Mouse (Mus musculus): ENCODE measurements around the gene Rbfox3. TPM values are rescaled to one million over a fixed set of nuclear protein-coding genes. Genes with fewer than 3 reads are reported as not detected.

The Rbfox3 gene
- polyA plus RNA-seq, 1 experiment, result not detected

GRCm38 (mm10) chr11:118685397-118685796, 226.0 kb downstream of the Rbfox3 start:
- Histone ChIP-seq H3K4me3 (ENCODE audit: insufficient read depth, low read length) (no peak overlapping the region), H3K4me1 (ENCODE audit: control insufficient read depth, insufficient read depth, low read length) (no peaks in the 10 kb centered on the region), H3K27ac (ENCODE audit: insufficient read depth, low read depth, low read length) (no peak overlapping the region)
- TF ChIP-seq CTCF (IDR thresholded peaks at IDR 0.05; ENCODE audit: low read depth, low read length) (no peak), POLR2A (IDR thresholded peaks at IDR 0.05; ENCODE audit: borderline replicate concordance, low read depth, low read length) (no peak)

GRCm38 (mm10) chr11:118684665-118685064, 226.7 kb downstream of the Rbfox3 start:
- H3K4me3 ChIP-seq (ENCODE audit: insufficient read depth, low read length), result no peak overlapping the region
- TF ChIP-seq CTCF (IDR thresholded peaks at IDR 0.05; ENCODE audit: low read depth, low read length) (no peak), POLR2A (IDR thresholded peaks at IDR 0.05; ENCODE audit: borderline replicate concordance, low read depth, low read length) (no peak)
- no peak overlapping the region for H3K27ac ChIP-seq (ENCODE audit: insufficient read depth, low read depth, low read length)
- no peaks in the 10 kb centered on the region for H3K4me1 ChIP-seq (ENCODE audit: control insufficient read depth, insufficient read depth, low read length)

GRCm38 (mm10) chr11:118680699-118681098, 230.7 kb downstream of the Rbfox3 start:
- H3K4me1 ChIP-seq (ENCODE audit: control insufficient read depth, insufficient read depth, low read length), result no peaks in the 10 kb centered on the region
- no peak overlapping the region for H3K4me3 ChIP-seq (ENCODE audit: insufficient read depth, low read length)
- no peak overlapping the region for H3K27ac ChIP-seq (ENCODE audit: insufficient read depth, low read depth, low read length)
- TF ChIP-seq CTCF (IDR thresholded peaks at IDR 0.05; ENCODE audit: low read depth, low read length) (no peak), POLR2A (IDR thresholded peaks at IDR 0.05; ENCODE audit: borderline replicate concordance, low read depth, low read length) (no peak)

GRCm38 (mm10) chr11:118679736-118680410, 231.5 kb downstream of the Rbfox3 start:
- Histone ChIP-seq H3K27ac (ENCODE audit: insufficient read depth, low read depth, low read length) (no peak overlapping the region), H3K4me1 (ENCODE audit: control insufficient read depth, insufficient read depth, low read length) (no peaks in the 10 kb centered on the region), H3K4me3 (ENCODE audit: insufficient read depth, low read length) (no peak overlapping the region)
- TF ChIP-seq POLR2A (IDR thresholded peaks at IDR 0.05; ENCODE audit: borderline replicate concordance, low read depth, low read length) (no peak), CTCF (IDR thresholded peaks at IDR 0.05; ENCODE audit: low read depth, low read length) (no peak)

GRCm38 (mm10) chr11:118678515-118679104, 232.8 kb downstream of the Rbfox3 start:
- TF ChIP-seq POLR2A (IDR thresholded peaks at IDR 0.05; ENCODE audit: borderline replicate concordance, low read depth, low read length), result no peak
- no peak for TF ChIP-seq CTCF (IDR thresholded peaks at IDR 0.05; ENCODE audit: low read depth, low read length)
- H3K4me3 ChIP-seq (ENCODE audit: insufficient read depth, low read length), result no peak overlapping the region
- no peaks in the 10 kb centered on the region for H3K4me1 ChIP-seq (ENCODE audit: control insufficient read depth, insufficient read depth, low read length)
- H3K27ac ChIP-seq (ENCODE audit: insufficient read depth, low read depth, low read length), result no peak overlapping the region

- no peak for TF ChIP-seq CTCF (IDR thresholded peaks at IDR 0.05; ENCODE audit: low read depth, low read length)
- TF ChIP-seq POLR2A (IDR thresholded peaks at IDR 0.05; ENCODE audit: borderline replicate concordance, low read depth, low read length), result no peak
- no peaks in the 10 kb centered on the region for H3K4me1 ChIP-seq (ENCODE audit: control insufficient read depth, insufficient read depth, low read length)
- no peak overlapping the region for H3K4me3 ChIP-seq (ENCODE audit: insufficient read depth, low read length)
- H3K27ac ChIP-seq (ENCODE audit: insufficient read depth, low read depth, low read length), result no peak overlapping the region
Observed at GRCm38 (mm10) chr11:118677277-118677676, 234.1 kb downstream of the Rbfox3 start.

GRCm38 (mm10) chr11:118676364-118676763, 235.0 kb downstream of the Rbfox3 start:
- TF ChIP-seq CTCF (IDR thresholded peaks at IDR 0.05; ENCODE audit: low read depth, low read length) (no peak), POLR2A (IDR thresholded peaks at IDR 0.05; ENCODE audit: borderline replicate concordance, low read depth, low read length) (no peak)
- H3K27ac ChIP-seq (ENCODE audit: insufficient read depth, low read depth, low read length), result no peak overlapping the region
- H3K4me3 ChIP-seq (ENCODE audit: insufficient read depth, low read length), result no peak overlapping the region
- no peaks in the 10 kb centered on the region for H3K4me1 ChIP-seq (ENCODE audit: control insufficient read depth, insufficient read depth, low read length)

- no peak overlapping the region for H3K4me3 ChIP-seq (ENCODE audit: insufficient read depth, low read length)
- H3K27ac ChIP-seq (ENCODE audit: insufficient read depth, low read depth, low read length), result no peak overlapping the region
- TF ChIP-seq POLR2A (IDR thresholded peaks at IDR 0.05; ENCODE audit: borderline replicate concordance, low read depth, low read length) (no peak), CTCF (IDR thresholded peaks at IDR 0.05; ENCODE audit: low read depth, low read length) (no peak)
- no peaks in the 10 kb centered on the region for H3K4me1 ChIP-seq (ENCODE audit: control insufficient read depth, insufficient read depth, low read length)
Observed at GRCm38 (mm10) chr11:118671958-118672357, 239.4 kb downstream of the Rbfox3 start.

GRCm38 (mm10) chr11:118671216-118671615, 240.2 kb downstream of the Rbfox3 start:
- Histone ChIP-seq H3K4me1 (ENCODE audit: control insufficient read depth, insufficient read depth, low read length) (no peaks in the 10 kb centered on the region), H3K4me3 (ENCODE audit: insufficient read depth, low read length) (no peak overlapping the region), H3K27ac (ENCODE audit: insufficient read depth, low read depth, low read length) (no peak overlapping the region)
- no peak for TF ChIP-seq CTCF (IDR thresholded peaks at IDR 0.05; ENCODE audit: low read depth, low read length)
- TF ChIP-seq POLR2A (IDR thresholded peaks at IDR 0.05; ENCODE audit: borderline replicate concordance, low read depth, low read length), result no peak

- Histone ChIP-seq H3K27ac (ENCODE audit: insufficient read depth, low read depth, low read length) (no peak overlapping the region), H3K4me3 (ENCODE audit: insufficient read depth, low read length) (no peak overlapping the region), H3K4me1 (ENCODE audit: control insufficient read depth, insufficient read depth, low read length) (no peaks in the 10 kb centered on the region)
- no peak for TF ChIP-seq CTCF (IDR thresholded peaks at IDR 0.05; ENCODE audit: low read depth, low read length)
- no peak for TF ChIP-seq POLR2A (IDR thresholded peaks at IDR 0.05; ENCODE audit: borderline replicate concordance, low read depth, low read length)
Observed at GRCm38 (mm10) chr11:118669820-118670219, 241.6 kb downstream of the Rbfox3 start.

Measured in bone marrow macrophage, adult 2 months (primary cell).